Mouse (Mus musculus): ENCODE measurements around the gene Klk1b5. TPM values are rescaled to one million over a fixed set of nuclear protein-coding genes. Genes with fewer than 3 reads are reported as not detected.
A peak's percentile ranks its signal among the peaks of the same experiment; 100 is the strongest.

Klk1b5 gene
- polyA plus RNA-seq, 1 experiment from 2014 or later = not detected

DNA sequence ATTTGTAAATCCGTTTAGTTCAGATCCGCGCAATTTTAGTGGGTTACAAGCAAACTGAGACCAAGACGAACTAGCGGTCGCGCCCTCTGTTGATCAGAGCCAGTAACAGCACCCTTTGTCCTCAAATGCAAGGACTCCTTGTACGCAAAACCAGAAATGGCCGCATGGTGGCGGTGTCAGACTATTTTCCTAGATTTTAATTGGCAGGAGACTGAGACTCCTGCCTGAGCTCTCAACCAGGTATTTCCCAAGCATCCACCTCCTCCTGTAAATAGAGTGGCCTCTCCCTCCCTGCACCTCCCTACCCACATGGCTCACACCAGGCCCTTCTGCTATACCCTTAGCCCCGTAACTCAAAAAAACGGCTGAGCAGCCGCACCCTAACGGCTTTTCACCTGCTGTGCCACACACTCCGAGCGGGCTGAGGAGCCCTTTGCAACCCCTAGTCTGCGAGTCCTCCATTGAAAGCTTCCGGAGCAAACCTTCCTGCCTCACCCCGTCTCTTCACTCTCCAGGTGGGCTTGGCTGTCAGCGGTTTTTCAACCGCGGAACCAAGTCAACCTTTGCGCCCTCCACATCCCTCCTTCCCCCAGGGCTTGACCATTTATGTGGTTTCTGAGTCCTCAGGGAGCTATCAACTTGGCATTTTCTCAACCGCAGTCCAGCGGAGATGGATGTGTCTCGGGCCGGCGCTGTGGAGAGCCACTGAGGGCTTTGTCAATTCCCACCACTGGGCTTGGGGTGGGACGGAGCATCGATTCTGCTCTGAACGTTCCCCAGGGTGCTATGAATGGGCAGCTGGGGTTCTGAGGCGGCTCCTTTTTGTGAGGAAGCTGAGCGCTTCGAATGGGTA is 47.3 kb downstream of the Klk1b5 start:
- Histone ChIP-seq H3K27me3 (ENCODE audit: control insufficient read depth, insufficient read depth, low read length) (peaks cover 30% of the 10 kb centered on the region), H3K36me3 (ENCODE audit: control insufficient read depth, insufficient read depth, low read length) (no peaks in the 10 kb centered on the region), H3K4me3 (ENCODE audit: low read depth, low read length) (no peak overlapping the region; the same call in 1 of the 2 replicates), H3K27ac (ENCODE audit: low read depth, low read length) (no peak overlapping the region), H3K4me1 (ENCODE audit: control insufficient read depth, insufficient read depth, low read length) (no peaks in the 10 kb centered on the region), H3K9me3 (replicated peaks; ENCODE audit: control insufficient read depth, low read length) (no peaks in the 10 kb centered on the region), H3K4me2 (peak overlapping the region; percentile 45), H3K9ac (ENCODE audit: low read depth, low read length) (no peak overlapping the region)
- ATAC-seq (replicated peaks; ENCODE audit: insufficient number of reproducible peaks, low FRiP score, low TSS enrichment) = 0 out of 2 replicates have a peak, but pooled peaks have one; percentile 24
- 4% methylated on average over 34 of the region's 34 CpGs for WGBS (ENCODE audit: insufficient replicate concordance)

DNA sequence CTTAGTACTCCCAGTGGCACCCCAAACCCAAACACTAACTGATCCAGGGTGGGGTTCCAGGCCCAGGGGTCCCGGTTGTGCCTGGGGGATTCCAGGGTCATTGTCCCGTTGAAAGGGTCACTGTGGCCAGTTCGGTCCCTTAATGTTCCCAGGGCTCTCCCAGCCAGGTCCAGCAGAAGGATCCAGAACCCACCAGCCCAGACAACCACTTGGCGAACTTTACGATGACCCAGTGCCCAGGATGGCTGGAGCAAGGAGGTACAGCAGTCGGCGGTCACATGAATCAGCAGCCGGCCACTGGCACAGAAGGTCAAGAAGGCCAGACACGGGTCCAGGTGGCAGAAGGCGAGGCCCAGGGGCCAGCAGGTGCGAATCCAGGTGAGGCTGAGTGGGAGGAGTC is 52.4 kb downstream of the Klk1b5 start:
- Histone ChIP-seq H3K27ac (ENCODE audit: low read depth, low read length) (no peak overlapping the region), H3K27me3 (ENCODE audit: control insufficient read depth, insufficient read depth, low read length) (peaks cover 26% of the 10 kb centered on the region), H3K9me3 (replicated peaks; ENCODE audit: control insufficient read depth, low read length) (no peaks in the 10 kb centered on the region), H3K4me3 (ENCODE audit: low read depth, low read length) (no peak overlapping the region), H3K9ac (ENCODE audit: low read depth, low read length) (no peak overlapping the region), H3K4me1 (ENCODE audit: control insufficient read depth, insufficient read depth, low read length) (no peaks in the 10 kb centered on the region), H3K4me2 (no peak overlapping the region), H3K36me3 (ENCODE audit: control insufficient read depth, insufficient read depth, low read length) (no peaks in the 10 kb centered on the region)
- WGBS (ENCODE audit: insufficient replicate concordance) = 74% methylated on average over 11 of the region's 11 CpGs
- ATAC-seq (replicated peaks; ENCODE audit: insufficient number of reproducible peaks, low FRiP score, low TSS enrichment) = no peak

DNA sequence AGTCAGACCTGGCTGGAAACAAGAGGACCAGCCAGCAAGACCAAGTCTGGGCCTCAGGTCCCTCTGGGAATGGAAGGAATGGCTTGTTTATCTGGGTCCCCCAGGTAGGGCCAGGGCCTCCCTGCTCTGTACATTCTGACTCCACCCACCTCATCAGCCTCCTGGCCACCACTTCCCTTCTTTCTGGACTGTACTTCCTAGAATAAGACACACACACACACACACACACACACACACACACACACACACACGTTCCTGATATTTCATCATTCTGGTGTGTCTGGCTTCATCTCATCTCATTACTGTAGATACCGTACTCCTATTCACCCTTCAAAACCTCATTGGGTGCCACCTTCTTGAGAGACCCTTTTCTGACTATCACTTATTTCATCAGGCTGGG is 53.7 kb downstream of the Klk1b5 start:
- Histone ChIP-seq H3K27ac (ENCODE audit: low read depth, low read length) (no peak overlapping the region), H3K4me3 (ENCODE audit: low read depth, low read length) (no peak overlapping the region), H3K27me3 (ENCODE audit: control insufficient read depth, insufficient read depth, low read length) (peaks cover 25% of the 10 kb centered on the region), H3K9me3 (replicated peaks; ENCODE audit: control insufficient read depth, low read length) (no peaks in the 10 kb centered on the region), H3K9ac (ENCODE audit: low read depth, low read length) (no peak overlapping the region), H3K4me2 (no peak overlapping the region), H3K36me3 (ENCODE audit: control insufficient read depth, insufficient read depth, low read length) (no peaks in the 10 kb centered on the region), H3K4me1 (ENCODE audit: control insufficient read depth, insufficient read depth, low read length) (no peaks in the 10 kb centered on the region)
- WGBS (ENCODE audit: insufficient replicate concordance) = 72% methylated on average over 2 of the region's 2 CpGs
- no peak for ATAC-seq (replicated peaks; ENCODE audit: insufficient number of reproducible peaks, low FRiP score, low TSS enrichment)

Other genes with a start within 250 kb of the Klk1b5 start
- not detected in 2 replicates for gene Klk1b1, start 249.2 kb upstream of the Klk1b5 start, polyA plus RNA-seq (2014; fragmentation: Nextera tagmentation; extraction: Ambion mirVana)
- gene Klk1b9, start 239.9 kb upstream of the Klk1b5 start, polyA plus RNA-seq (2014; fragmentation: Nextera tagmentation; extraction: Ambion mirVana) = not detected in 2 replicates
- not detected in 2 replicates for gene Klk1b11, start 220.1 kb upstream of the Klk1b5 start, polyA plus RNA-seq (2014; fragmentation: Nextera tagmentation; extraction: Ambion mirVana)
- not detected in 2 replicates for gene Klk1b26, start 203.8 kb upstream of the Klk1b5 start, polyA plus RNA-seq (2014; fragmentation: Nextera tagmentation; extraction: Ambion mirVana)
- gene Klk1b27, start 163.7 kb upstream of the Klk1b5 start, polyA plus RNA-seq (2014; fragmentation: Nextera tagmentation; extraction: Ambion mirVana) = not detected in 2 replicates
- gene Klk1b21, start 113.6 kb upstream of the Klk1b5 start, polyA plus RNA-seq (2014; fragmentation: Nextera tagmentation; extraction: Ambion mirVana) = not detected in 2 replicates
- not detected in 2 replicates for gene Klk1b22, start 103.3 kb upstream of the Klk1b5 start, polyA plus RNA-seq (2014; fragmentation: Nextera tagmentation; extraction: Ambion mirVana)
- gene Klk1b16, start 79.2 kb upstream of the Klk1b5 start, polyA plus RNA-seq (2014; fragmentation: Nextera tagmentation; extraction: Ambion mirVana) = not detected in 2 replicates
- not detected in 2 replicates for gene Klk1b24, start 27.7 kb upstream of the Klk1b5 start, polyA plus RNA-seq (2014; fragmentation: Nextera tagmentation; extraction: Ambion mirVana)
- gene Klk1b3, start 17.8 kb upstream of the Klk1b5 start, polyA plus RNA-seq (2014; fragmentation: Nextera tagmentation; extraction: Ambion mirVana) = not detected in 2 replicates
- gene Klk1b4, start 8.5 kb upstream of the Klk1b5 start, polyA plus RNA-seq (2014; fragmentation: Nextera tagmentation; extraction: Ambion mirVana) = not detected in 2 replicates
- gene Klk1, start 9.4 kb downstream of the Klk1b5 start, polyA plus RNA-seq (2014; fragmentation: Nextera tagmentation; extraction: Ambion mirVana) = not detected in 2 replicates
- gene Gm36864, start 20.2 kb downstream of the Klk1b5 start, polyA plus RNA-seq (2014; fragmentation: Nextera tagmentation; extraction: Ambion mirVana) = not detected in 2 replicates
- gene 1700028J19Rik, start 30.8 kb downstream of the Klk1b5 start, polyA plus RNA-seq (2014; fragmentation: Nextera tagmentation; extraction: Ambion mirVana) = 0.68 and 1.7 TPM in 2 replicates
- gene 2410002F23Rik, start 30.8 kb downstream of the Klk1b5 start, polyA plus RNA-seq (2014; fragmentation: Nextera tagmentation; extraction: Ambion mirVana) = 61.5 and 76.0 TPM in 2 replicates
- not detected in 2 replicates for gene Acp4, start 41.4 kb downstream of the Klk1b5 start, polyA plus RNA-seq (2014; fragmentation: Nextera tagmentation; extraction: Ambion mirVana)
- not detected in 2 replicates for gene Gm15517, start 45.5 kb downstream of the Klk1b5 start, polyA plus RNA-seq (2014; fragmentation: Nextera tagmentation; extraction: Ambion mirVana)
- 0.65 and 0.84 TPM in 2 replicates for gene Clec11a, start 91.0 kb downstream of the Klk1b5 start, polyA plus RNA-seq (2014; fragmentation: Nextera tagmentation; extraction: Ambion mirVana)
- gene Shank1, start 94.3 kb downstream of the Klk1b5 start, polyA plus RNA-seq (2014; fragmentation: Nextera tagmentation; extraction: Ambion mirVana) = 1.1 and 1.3 TPM in 2 replicates
- 0.32 and 0.59 TPM in 2 replicates for gene Syt3, start 168.2 kb downstream of the Klk1b5 start, polyA plus RNA-seq (2014; fragmentation: Nextera tagmentation; extraction: Ambion mirVana)
- 0.65 and 1.0 TPM in 2 replicates for gene 1700008O03Rik, start 169.9 kb downstream of the Klk1b5 start, polyA plus RNA-seq (2014; fragmentation: Nextera tagmentation; extraction: Ambion mirVana)
- gene Lrrc4b, start 213.1 kb downstream of the Klk1b5 start, polyA plus RNA-seq (2014; fragmentation: Nextera tagmentation; extraction: Ambion mirVana) = 2.4 and 3.5 TPM in 2 replicates
- 1.3 and 1.5 TPM in 2 replicates for gene Aspdh, start 249.4 kb downstream of the Klk1b5 start, polyA plus RNA-seq (2014; fragmentation: Nextera tagmentation; extraction: Ambion mirVana)